Mouse (Mus musculus): ENCODE measurements around the gene Stub1.

The Stub1 gene

DNA sequence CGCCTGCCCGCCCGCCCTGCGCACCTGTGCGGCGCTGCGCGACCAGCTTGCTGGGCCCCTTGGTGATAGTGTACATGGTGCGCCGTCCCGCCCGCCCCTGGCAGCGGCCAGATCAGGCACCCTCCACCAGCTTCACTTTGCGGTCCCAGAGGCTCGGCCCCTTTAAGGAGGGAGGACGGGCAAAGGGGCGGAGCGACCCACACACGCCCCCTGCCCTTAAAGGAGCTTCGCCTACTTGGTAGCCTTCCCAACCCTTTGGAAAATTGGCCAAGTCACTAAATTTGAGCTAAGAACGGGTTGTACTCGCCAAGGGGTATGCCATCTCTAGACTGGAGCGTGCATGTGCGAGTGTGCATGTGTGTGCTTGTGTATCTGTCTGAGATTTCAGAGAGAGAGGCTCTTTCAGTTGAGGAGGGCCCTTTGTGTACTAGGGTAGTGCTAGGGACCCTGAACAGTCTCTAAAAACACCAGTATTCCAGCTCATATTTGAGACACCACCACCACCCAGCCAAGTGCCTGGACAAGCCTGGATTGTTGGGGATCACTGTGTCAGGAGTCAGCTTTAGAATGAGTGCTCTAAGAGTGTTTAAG lies 35.5 kb upstream of the Stub1 start, which contains the start of gene Mcrip2:
Gene Mcrip2 (minus strand): TSS at position 164 of the 591 bp plus-strand sequence.
- peak; percentile 85 for DNase-seq (ENCODE audit: low spot score)

DNA sequence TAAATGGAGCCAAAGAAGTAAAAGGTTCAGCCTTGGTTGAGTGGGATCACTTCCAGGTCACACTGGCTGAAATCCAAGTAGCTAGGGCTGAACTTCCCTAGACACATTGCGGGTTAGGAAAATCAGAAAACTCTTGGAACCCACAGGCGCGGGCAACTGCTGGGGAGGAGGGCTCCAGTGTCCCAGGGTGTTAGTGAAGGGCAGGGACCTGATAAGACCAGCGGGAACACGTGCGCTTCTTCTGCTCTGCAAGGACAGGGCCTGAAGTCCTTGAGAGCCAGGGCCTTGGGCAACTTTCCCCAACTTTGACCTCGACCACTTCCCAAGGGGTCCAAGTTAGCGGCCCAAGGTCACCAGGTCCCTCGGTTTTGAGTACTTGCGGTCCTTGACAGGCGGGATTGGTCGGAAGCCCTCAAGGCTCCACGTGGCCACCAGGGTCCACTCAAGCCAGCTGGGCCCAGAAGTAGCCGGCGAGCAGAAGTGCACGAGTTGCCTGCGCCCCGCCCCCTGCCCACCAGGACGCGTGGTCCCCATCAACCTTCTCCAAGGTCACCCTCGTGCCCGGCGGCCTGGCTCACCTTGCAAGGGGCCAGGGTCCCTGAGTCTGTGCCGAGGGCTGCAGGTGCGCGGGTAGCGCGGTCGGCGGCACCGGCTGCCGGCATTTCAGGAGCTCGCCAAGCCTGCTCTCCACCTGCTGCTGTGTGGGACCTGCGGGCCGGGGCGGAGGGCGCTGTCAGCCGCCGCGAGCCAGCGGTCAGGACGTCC lies 34.8 kb upstream of the Stub1 start:
- DNase-seq (ENCODE audit: low spot score) = peak; percentile 74

DNA sequence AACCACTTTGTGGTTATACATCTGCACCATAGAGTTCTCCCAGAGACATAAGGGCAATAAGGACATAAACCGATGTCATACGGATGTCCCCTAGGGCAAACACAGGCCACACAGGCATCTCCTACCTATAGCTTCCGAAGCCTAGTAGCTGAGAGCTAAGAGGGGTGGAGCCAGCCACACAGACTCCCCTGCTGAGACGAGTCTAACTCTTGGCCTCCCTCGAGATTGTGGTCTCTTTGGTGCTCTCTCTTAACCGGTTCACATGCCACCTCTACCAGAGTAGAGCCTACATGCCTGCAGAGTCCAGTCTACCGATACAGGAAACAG lies 34.3 kb upstream of the Stub1 start:
- no peak for DNase-seq (ENCODE audit: low spot score)

DNA sequence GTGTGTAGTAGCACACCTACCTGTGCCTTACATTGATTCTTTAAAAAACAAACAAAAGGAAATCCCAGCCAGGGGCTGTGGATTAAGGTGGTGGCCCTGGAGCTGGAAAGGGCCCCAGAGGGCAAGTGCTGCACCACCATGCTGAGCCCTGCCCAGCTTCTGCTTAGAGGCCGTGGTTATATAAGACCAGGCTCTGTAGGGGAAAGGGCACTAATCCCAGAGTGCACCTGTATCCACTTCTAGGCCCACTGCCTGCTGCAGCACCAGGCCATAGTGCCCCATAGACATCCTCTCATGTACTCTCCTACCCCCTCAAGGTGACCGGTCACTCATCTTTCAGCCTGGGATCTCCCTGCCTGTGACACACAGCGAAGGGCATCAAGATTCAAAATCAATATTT lies 33.0 kb upstream of the Stub1 start:
- no peak for DNase-seq (ENCODE audit: low spot score)

DNA sequence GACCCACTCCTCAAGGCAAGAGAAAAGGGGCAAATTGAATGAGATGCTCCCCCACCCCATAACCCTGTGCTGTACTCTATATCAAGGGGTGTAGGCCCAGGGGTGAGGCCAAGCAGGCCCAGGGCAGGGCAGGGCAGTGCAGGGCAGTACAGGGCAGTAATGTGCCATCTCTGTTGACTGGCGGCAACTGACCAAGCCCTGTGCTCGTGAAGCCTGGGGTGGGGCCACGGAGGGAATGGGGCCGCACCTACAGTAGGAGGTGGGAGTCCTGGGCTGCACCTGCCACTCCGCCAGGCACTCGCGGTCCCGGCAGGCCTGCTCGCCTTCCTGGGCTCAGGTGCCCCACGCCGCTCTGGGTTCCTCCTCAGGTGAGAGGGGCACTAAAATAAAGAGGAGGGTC lies 32.1 kb upstream of the Stub1 start:
- no peak for DNase-seq (ENCODE audit: low spot score)

DNA sequence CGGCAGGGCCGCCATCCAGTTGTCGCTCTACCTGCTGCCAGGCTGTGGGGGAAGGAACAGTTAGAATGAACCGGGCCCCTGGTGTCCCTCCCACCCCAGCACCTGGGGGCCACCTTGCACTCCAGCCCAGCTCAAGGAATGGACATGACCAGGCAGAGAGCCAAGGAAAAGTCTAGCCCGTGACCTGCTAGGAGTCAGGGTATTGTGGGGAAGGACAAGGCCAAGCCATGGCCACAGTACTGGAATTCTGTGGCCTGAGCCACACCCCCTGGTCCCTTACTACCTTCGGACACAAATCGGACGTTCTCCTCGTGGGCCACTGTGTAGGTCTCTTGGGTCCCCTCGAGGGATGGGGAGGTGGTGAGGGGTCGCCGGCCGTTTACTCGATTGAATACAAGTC lies 31.1 kb upstream of the Stub1 start:
- no peak for DNase-seq (ENCODE audit: low spot score)

DNA sequence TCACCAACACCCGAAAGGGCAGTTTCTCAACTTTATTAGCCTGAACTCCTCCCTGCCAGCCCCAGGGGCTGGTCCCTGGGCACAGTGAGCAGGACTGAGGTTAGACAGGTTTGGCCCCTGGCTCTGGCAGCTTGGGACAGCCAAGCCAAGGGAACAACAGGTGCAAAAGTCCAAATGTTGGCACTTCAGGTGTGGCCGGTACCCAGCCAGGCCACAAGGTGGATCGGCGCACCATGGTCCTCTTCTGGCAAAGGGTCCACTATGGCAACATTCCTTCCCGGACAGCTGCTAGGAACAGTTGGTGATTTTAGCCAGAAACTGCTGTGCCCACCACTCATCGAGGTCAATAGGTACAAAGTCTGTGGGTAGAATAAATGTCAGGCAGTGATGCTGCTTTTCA lies 30.5 kb upstream of the Stub1 start:
- DNase-seq (ENCODE audit: low spot score) = no peak

DNA sequence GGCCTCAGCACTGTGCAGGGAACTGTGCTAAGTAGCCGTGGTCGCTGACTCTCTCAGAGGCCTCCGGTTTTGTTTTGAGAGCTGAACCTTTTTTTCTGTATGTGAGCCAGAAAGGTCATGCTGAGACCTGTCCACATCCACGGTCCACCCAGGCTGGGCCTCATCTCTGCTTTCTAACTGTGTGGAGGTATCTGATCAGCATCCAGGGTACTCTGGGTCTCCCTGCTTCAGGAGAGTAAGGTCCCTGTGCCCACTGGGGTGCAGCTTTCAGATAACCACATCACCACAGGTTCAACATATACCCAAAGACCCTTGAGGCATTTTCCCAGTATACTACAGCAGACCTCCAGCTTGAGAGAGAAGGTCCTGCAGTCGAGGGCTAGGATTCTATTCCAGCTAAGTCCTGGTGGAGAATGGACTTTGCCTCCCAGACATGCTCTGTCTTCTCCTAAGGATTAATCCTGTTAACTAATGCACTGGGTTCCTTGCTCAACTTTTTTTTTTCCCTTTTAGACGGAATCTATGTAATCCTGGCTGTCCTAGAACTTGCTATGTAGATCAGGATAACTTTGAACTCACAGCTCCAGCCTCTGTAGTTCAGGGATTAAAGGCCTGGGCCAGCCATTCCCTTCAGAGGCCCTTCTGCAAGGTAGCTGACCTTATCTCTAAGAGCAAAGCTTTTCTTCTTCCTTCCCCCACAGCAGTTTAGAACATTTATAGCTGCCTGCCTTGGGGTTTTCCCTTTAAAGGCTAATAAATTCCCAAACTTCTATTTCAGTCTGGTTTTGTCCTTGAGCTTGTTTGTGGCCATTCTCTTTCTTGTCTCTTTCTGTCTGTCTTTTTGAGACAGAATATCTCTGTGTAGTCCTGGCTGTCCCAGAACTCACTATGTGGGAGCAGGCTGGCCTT lies 28.8 kb upstream of the Stub1 start:
- DNase-seq (ENCODE audit: low spot score) = no peak

DNA sequence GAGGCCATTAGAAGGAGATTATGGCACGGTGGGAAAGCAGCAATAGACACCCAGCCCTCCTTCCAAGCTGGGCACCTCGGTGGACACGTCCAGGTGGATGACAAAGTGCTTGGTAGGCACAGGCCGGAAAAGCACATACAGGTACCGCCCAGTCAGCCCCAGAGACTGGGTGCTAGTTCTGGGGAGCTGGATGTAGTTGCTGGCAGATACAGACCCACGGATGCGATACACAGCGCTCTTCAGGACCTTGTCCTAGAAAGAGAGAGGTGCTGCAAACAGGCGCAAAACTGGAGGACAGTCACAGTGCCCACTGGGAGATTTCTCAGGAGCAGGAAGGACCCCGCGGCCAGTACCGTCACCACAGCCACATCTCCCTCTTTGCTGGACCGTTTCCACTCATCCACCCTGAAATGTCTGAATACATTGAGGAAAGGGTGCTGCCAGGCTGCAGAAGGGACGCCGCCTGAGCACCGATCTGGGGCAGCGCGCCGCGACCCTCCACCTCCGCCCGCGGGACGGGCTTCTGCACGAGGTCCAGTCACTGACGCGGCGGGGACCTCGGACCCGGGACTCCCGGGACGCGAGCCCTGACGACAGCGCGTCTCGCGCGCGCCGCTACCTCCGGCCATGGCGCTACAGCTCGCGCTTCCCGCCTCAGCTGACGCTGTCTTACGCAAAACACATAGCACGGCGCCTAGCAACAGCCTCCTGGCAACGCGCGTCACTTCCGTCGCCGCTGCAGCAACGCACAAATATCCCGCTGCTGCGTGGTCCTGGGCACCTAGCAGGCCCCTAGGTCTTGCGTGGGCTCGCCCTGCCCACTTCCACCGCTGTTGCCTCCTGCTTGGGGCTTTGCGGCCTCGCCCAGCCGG lies 27.9 kb upstream of the Stub1 start, which contains the start of gene Wdr90:
Gene Wdr90 (minus strand): TSS at position 670 of the 872 bp plus-strand sequence.
- DNase-seq (ENCODE audit: low spot score) = peak; percentile 88

DNA sequence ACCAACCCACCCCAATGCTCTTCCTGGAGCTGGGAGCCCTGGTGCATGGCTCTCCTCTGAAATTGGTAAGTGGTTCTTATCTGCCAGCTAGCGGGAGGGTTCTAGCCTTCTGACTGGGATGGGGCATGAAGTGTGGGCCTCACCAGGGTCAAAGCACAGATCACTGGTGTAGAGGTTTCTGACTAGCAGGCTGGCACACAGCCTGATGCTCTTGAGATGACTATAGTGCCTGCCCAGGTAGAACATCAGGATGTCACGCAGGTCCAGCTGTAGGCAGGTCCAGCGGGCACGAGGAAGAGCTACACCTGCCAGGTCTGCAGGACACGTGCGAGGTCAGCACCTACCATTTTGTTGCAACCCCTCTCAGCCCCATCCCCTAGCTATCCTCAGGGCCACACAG lies 27.0 kb upstream of the Stub1 start:
- DNase-seq (ENCODE audit: low spot score) = no peak

DNA sequence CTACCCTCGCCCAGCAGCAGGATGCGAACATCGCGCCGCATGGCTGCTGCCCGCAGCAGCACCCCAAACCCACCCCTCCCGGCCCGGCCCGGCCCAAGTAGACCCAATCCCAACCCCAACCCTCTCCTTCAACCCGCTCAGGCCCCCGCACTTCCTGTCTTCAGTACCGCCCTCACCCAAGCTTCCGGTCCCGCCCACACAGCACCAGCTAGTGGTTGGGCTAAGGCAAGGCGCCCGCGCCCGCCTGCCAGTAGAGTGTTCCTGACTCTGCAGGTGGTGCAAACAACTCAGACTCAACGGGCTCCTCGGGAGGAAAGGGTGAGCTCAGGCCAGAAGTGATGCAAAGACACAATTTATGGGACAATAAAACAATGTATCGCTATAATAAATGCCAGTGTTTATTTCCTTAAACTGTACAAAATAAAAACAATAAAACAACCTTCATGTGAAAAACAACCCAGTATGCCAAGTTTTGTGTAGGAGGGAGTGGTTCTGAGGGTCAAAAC lies 11.2 kb upstream of the Stub1 start, which contains the start of gene Rhot2:
Gene Rhot2 (minus strand): TSS at position 456 of the 506 bp plus-strand sequence.
- peak; percentile 90 for DNase-seq (ENCODE audit: low spot score)

DNA sequence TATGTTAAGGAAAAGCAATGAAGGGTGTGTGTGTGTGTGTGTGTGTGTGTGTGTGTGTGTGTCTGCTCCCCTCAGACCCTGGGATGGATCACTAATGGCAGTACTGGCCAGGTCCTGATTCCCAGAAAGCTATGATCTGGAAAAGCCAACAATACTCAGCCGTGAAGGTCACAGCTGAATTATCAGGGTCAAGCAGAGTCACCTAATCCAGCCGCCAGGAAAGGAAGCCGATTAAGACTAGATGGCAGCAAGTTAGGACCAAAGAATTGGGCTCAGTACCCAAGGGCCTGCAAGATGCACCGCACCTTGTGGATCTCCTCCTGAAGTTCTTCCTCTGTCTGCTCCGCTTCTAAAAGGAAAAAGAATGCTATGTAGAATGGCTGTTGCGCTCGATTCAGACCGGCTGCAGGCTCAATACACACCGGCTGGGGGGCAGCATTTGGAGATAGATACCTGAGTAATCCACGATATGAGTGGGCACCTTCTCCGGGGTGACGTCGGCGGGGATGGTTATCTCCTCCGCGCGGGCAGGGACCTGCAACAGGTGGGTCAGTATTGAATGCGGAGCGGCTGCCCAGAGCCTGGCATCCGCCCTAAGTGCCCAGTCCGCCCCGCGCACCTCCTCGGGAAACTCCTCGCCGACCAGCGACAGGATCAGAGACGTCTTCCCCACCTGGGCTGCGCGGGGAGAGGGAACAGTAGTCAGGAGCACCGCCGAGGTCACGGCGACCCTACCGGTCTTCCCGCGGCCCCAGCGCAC lies 10.6 kb upstream of the Stub1 start:
- no peak for DNase-seq (ENCODE audit: low spot score)

DNA sequence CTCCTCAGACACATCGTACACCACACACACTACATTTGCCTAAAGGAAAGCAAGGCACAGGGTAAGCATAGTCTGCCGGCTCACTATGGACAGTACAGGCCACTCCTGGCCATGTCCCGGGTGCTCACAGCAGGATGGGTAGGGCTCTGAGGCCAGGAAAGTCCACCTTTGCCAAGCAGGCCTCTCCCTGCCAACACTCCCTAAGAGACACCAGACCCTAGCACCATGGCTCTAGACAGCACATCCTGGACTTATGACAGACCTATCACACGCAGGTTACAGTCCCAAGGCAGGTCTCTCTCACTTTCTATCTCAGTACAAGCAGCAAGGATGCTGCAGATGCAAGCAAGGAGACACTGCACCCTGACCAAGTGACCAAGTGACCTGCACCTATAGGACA lies 9.9 kb upstream of the Stub1 start:
- DNase-seq (ENCODE audit: low spot score) = no peak

DNA sequence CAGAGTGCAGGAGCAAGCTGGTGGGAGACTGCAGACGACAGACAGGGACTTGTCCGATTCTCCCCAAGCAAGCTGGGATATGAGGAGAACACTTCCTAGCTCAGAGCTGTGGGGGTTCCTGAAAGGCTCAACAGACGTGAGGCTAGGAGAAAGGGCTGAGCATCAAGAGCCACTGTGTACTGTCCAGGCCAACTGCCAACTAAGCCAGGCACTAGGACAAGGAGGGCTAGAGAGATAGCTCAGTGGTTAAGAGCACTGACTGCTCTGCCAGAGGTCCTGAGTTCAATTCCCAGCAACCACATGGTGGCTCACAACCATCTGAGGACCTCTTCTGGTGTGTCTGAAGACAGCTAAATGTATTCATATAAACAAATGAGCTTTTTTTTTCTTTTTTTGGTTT lies 9.3 kb upstream of the Stub1 start:
- no peak for DNase-seq (ENCODE audit: low spot score)

DNA sequence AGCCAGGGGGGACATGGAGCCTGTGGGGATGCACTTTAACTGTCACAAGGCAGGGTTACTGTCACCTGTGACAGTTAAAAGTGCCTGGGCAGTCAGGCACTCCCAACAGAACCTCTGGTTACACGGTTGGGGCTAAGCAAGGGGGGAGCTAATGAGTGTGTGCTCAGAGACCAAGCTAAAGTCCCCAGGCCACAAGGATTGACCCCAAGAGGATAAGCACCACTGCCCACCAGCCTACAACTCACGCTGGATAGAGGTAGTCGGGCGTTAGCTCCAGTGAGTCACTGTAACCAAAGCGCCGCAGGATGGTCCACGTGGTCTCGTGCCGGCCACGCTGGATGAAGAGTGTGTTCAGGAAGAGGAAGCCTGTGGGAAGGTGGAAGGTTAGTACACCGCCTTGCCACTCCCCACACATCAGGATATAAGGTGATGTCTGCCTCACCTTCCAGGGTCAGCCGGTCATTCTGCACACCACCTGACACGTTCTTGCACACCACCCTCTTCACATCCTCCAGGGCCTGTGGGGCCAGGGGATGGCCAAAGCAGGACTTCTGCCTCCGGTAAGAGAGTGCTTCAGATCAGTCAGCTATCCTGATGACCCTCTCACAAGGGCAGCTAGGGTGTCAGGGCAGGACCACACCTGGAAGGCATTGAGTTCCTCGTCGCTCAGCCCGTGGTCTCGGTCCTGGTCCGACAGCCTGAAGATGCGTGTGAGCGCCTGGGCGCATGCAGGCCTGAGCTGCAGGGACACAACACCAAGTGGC lies 8.1 kb upstream of the Stub1 start, which contains the start of gene Gm20683:
Gene Gm20683 (minus strand): TSS at position 647 of the 764 bp plus-strand sequence.
- DNase-seq (ENCODE audit: low spot score) = no peak

DNA sequence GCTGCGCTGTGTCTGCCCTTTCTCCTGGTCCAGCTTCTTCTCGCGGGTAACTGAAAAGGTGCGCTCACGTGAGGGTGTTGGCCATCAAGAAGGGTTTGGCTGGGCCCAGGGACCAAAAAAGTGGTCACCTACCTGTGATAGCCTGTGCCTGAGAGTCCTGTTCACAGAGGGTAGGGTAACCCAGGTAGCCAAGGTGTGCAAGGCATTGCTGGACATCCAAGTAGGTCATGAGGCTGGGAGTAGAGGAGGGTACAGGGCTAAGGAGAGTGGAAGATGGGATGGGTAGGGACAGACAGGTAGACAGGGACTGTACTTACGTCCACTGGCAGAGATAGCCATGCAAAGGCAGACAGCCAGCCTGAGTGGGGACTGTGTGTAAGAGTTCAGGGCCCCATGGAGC lies 7.3 kb upstream of the Stub1 start:
- no peak for DNase-seq (ENCODE audit: low spot score)

DNA sequence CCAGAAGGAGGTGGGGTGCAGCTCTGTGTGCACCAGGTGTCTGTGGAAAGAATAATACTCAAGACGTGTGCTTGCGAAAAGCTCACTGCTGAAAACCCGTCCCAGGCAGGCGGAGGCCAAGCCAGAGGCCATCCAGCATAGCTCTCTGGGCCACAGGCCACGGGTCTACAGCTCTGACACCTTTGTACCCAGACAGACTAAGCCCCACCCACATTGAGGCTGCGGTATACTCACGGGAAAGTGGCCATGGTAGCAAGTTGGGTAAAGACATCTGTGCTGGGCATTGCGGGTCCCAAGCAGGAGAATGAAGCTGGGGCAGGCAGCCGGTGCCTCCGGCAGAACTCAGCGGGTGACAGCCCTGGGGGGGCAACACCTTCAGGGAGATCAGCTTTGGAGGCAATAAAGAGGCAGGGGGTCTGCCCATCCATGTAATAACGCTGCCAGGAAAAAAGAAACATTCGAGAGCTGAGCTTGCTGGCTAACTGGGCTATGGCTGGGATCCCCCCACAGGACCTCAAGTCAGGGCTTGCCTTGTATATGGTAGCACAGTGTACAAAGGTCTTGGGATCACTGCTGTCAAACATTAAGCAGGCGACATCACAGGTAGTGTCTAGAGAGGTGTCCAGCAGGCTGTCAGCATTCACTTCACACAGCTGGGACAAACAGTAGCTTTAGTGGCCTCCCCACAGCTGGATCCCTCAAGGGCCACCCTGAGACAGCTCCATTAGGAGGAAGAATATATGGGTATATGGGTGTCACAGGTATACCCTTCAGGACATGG lies 6.4 kb upstream of the Stub1 start:
- peak; percentile 63 for DNase-seq (ENCODE audit: low spot score)

DNA sequence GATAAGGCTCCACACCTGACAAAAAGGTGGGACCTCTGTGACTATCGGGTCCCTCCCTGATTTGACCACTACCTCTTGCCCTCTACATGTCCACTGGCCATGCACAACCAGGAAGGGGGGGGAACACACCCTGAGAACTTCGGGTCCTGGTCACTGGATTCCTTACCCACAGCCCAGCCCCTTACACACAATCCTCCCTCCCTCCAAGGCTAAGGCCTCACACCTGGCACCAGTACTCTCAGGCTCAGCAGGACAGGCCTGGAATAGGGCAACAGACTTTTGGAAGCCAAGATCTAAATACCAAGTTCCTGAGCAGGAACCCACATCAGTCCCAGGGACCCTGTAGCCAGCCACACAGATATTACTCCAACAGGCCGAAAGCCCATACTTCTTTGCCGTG lies 5.7 kb upstream of the Stub1 start:
- no peak for DNase-seq (ENCODE audit: low spot score)

DNA sequence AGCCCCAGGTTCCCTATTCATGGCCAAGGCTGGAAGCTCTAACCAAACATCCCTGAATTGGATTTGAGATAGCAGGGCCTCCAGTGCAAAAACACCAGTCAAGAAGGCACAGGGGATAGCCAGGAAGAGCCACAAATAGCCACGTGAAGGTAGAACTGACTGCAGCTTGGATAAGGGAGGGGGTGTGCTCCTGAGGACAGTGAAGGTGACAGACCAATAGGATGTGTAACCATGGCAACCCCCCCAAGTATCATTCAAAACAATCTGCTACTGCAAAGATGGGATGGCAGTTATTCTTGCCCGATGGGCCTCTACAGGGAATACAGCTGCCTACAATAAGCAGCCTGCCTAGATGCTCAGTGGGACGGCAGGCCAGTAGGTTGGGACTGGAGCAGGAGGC lies 4.3 kb upstream of the Stub1 start:
- DNase-seq (ENCODE audit: low spot score) = no peak

All from yolk sac, embryonic 10.5 days (tissue).